Mouse (Mus musculus) cortical plate, adult 2 months (tissue): Measurements from ENCODE around the gene Mrps27. TPM values are rescaled to one million over a fixed set of nuclear protein-coding genes. Genes with fewer than 3 reads are reported as not detected.

ENCODE experiments used
- H3K27ac ChIP-seq: fragments of 200-500 bp; 2 replicates; pipeline ENCODE4 v1.5.1; 2012; ENCODE audit warnings: low read length, control low read depth, inconsistent platforms; ENCODE audit not compliant: insufficient read depth
- H3K4me1 ChIP-seq: fragments of 200-500 bp; 2 replicates; pipeline ENCODE4 v1.6.1; 2011; ENCODE audit warnings: low read length; ENCODE audit not compliant: control insufficient read depth, insufficient read depth
- H3K4me3 ChIP-seq: fragments of 200-500 bp; 2 replicates; pipeline ENCODE4 v1.5.1; 2011; ENCODE audit warnings: mild to moderate bottlenecking, low read length, control low read depth; ENCODE audit not compliant: insufficient read depth
- CTCF ChIP-seq: fragments of 200-500 bp; IDR thresholded peaks from 2 replicates; pipeline ENCODE4 v1.5.1; 2011; ENCODE audit warnings: mild to moderate bottlenecking, control low read depth, low read length; ENCODE audit not compliant: insufficient read depth; ENCODE audit errors: extremely low read depth
- POLR2A ChIP-seq: fragments of 200-500 bp; IDR thresholded peaks from 2 replicates; pipeline ENCODE4 v1.6.1; 2011; ENCODE audit warnings: mild to moderate bottlenecking, low read length, control low read depth; ENCODE audit not compliant: insufficient read depth; ENCODE audit errors: extremely low read depth
- polyA plus RNA-seq: library from polyadenylated mRNA; depleted of rRNA; stranded (reverse); fragments of >200 nt; gene quantifications from 2 replicates; pipeline ENCODE4 v1.2.3, GENCODE M21; 2012

The Mrps27 gene
- polyA plus RNA-seq, 1 experiment = 32.2 TPM

DNA sequence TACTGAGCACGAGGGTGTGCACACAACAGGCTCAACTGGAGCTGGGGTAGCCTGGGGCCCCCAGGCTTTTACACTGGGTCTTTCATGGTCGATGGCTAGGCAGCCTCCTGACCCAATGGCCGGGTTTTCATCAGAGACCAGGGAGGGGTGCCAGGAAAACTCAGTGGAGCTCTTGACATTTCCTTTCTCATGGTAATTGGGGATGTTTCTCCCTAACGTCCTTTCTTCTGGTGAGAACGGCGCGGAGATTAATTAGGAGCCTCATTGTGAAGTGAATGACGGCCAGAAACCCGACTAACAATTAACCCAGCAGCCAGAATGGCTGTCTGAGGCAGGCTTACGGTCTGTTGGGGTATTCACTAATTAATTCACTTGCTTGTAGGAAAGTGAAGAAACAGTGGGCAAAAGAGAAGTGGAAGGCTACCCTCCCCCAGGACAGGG, 99.9 kb downstream of the Mrps27 start:
- Histone ChIP-seq H3K27ac (no peak overlapping the region), H3K4me1 (peaks cover 36% of the 10 kb centered on the region), H3K4me3 (no peak overlapping the region)
- TF ChIP-seq POLR2A = no peak
- no peak for TF ChIP-seq CTCF

GRCm38 (mm10) chr13:99444880-99445279, 100.3 kb downstream of the Mrps27 start:
- Histone ChIP-seq H3K4me1 (peaks cover 36% of the 10 kb centered on the region), H3K4me3 (no peak overlapping the region), H3K27ac (no peak overlapping the region)
- TF ChIP-seq POLR2A (no peak), CTCF (no peak)

- Histone ChIP-seq H3K27ac (peak overlapping the region; percentile 62), H3K4me1 (peaks cover 42% of the 10 kb centered on the region), H3K4me3 (no peak overlapping the region)
- TF ChIP-seq CTCF (no peak), POLR2A (no peak)
Measured at GRCm38 (mm10) chr13:99447002-99447401, 102.4 kb downstream of the Mrps27 start.

- H3K27ac ChIP-seq = peak overlapping the region; percentile 62
- no peak overlapping the region for H3K4me3 ChIP-seq
- TF ChIP-seq POLR2A (no peak), CTCF (no peak)
- H3K4me1 ChIP-seq = peaks cover 41% of the 10 kb centered on the region
Measured at GRCm38 (mm10) chr13:99447403-99448199, 103.0 kb downstream of the Mrps27 start.

DNA sequence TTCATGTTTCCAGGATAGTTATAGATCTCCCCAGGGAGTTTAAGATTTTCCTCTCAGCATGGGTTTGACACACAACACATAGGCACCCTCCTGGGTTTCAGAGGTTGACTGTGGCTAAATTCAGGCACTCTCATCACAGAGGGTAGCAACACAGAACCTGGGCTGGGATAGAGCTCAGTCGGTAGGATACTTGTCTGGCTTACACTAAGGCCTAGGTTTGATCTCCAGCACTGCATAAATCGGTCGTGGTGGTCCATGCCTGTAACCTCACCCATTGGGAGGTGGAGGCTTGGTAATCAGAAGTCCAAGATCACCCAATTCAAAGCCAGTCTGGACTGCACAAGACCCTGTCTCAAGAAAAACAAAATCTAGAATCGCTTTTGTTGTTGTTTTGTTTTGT, 103.7 kb downstream of the Mrps27 start:
- no peak overlapping the region for H3K4me3 ChIP-seq
- no peak overlapping the region for H3K27ac ChIP-seq
- H3K4me1 ChIP-seq = peaks cover 38% of the 10 kb centered on the region
- TF ChIP-seq POLR2A (no peak), CTCF (no peak)

DNA sequence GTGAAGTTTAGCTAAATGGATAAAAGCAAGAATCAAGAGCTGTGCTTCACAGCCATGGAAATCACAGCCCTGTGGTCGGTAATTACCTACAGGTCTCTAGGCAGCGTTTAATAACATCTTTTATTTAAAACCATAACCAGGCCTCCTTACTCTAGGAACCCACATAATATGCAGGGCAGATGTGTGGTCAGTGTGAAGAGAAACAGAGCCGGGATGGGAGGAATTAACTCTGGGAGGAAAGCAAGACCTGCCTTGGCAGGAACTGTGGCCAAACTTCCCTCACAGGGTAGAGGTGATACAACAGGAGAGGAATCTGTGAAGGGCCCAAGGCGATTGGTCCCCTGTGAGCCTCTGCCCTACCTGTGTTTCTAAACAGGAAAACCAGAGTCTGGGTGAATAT, 105.0 kb downstream of the Mrps27 start:
- H3K27ac ChIP-seq = no peak overlapping the region
- TF ChIP-seq POLR2A = no peak
- no peak for TF ChIP-seq CTCF

GRCm38 (mm10) chr13:99450766-99451165, 106.2 kb downstream of the Mrps27 start:
- Histone ChIP-seq H3K4me3 (no peak overlapping the region), H3K27ac (no peak overlapping the region), H3K4me1 (peaks cover 27% of the 10 kb centered on the region)
- TF ChIP-seq CTCF (no peak), POLR2A (no peak)

More for the DNA sequence above, 105.0 kb downstream of the Mrps27 start:
- peaks cover 32% of the 10 kb centered on the region for H3K4me1 ChIP-seq
- H3K4me3 ChIP-seq = no peak overlapping the region

GRCm38 (mm10) chr13:99451276-99451675, 106.7 kb downstream of the Mrps27 start:
- no peak overlapping the region for H3K27ac ChIP-seq
- TF ChIP-seq POLR2A (no peak), CTCF (no peak)
- peaks cover 24% of the 10 kb centered on the region for H3K4me1 ChIP-seq
- no peak overlapping the region for H3K4me3 ChIP-seq

GRCm38 (mm10) chr13:99452444-99452843, 107.9 kb downstream of the Mrps27 start:
- H3K4me1 ChIP-seq = peaks cover 17% of the 10 kb centered on the region
- TF ChIP-seq CTCF (no peak), POLR2A (no peak)
- H3K27ac ChIP-seq = no peak overlapping the region
- no peak overlapping the region for H3K4me3 ChIP-seq

GRCm38 (mm10) chr13:99454977-99455376, 110.4 kb downstream of the Mrps27 start:
- Histone ChIP-seq H3K4me3 (no peak overlapping the region), H3K4me1 (peaks cover 10% of the 10 kb centered on the region), H3K27ac (no peak overlapping the region)
- TF ChIP-seq POLR2A (no peak), CTCF (no peak)

DNA sequence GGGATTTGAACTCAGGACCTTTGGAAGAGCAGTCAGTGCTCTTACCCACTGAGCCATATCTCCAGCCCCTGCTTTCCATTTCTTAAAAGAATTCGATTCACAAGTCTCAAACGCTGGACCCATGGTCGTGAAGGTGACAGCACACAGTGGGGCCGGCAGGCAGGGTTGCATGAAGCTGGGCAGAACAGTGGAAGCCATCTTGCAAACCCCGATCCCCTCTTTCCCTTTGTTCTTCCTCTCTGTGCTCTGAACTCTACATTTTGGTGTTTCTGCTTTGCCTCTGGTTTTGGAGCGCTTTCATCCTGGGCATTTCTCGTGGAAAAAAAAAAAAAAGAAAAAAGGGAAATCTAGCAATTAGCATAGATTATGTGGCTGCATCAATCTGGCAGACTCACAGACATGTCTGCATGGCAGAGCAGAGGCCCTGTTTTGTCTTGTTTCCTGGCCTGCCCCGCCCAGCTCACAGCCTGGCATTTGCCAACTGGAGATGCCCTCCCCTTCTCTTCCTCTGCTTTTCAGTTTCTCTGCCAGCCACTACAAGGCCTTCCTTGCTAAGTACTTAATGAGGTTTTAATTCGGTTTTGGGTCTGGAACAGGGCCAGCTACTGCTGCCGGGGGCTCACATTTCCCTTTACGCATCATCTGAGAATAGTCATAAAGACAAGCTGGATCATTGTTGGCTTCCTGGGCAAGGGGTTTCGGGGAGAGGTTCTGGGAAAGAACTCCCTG, 114.2 kb downstream of the Mrps27 start:
- no peak overlapping the region for H3K4me3 ChIP-seq
- H3K4me1 ChIP-seq = peaks cover 7% of the 10 kb centered on the region
- H3K27ac ChIP-seq = no peak overlapping the region
- TF ChIP-seq CTCF (no peak), POLR2A (no peak)
